Mouse (Mus musculus) kidney, postnatal 25 days (tissue): ENCODE results near the gene Ntn4.
A peak's percentile ranks its signal among the peaks of the same experiment; 100 is the strongest.

Source experiments
- DNase-seq, 2 experiments: peaks; one replicate each; pipeline ENCODE4 v3.0.0; 2021; ENCODE audit warnings: mixed read lengths in 2 of 2

The Ntn4 gene

GRCm38 (mm10) chr10:93640521-93640952 is at the start of gene Ntn4:
Gene Ntn4, plus strand, starts transcription at chr10:93640681.
- no peak for DNase-seq

GRCm38 (mm10) chr10:93592456-93592855 is 48.0 kb upstream of the Ntn4 start:
- DNase-seq = peak in 1 of 2 experiments; percentile 48

GRCm38 (mm10) chr10:93594022-93594482 is 46.4 kb upstream of the Ntn4 start:
- DNase-seq = peak; percentile 89 to 93

GRCm38 (mm10) chr10:93595831-93596230 is 44.6 kb upstream of the Ntn4 start:
- DNase-seq = no peak

- no peak for DNase-seq
These were observed 43.8 kb upstream of the Ntn4 start for GRCm38 (mm10) chr10:93596641-93597040.

GRCm38 (mm10) chr10:93602309-93602708 is 38.2 kb upstream of the Ntn4 start:
- no peak for DNase-seq

GRCm38 (mm10) chr10:93603256-93603655 is 37.2 kb upstream of the Ntn4 start:
- no peak for DNase-seq

- no peak for DNase-seq
These were observed 34.2 kb upstream of the Ntn4 start for GRCm38 (mm10) chr10:93606326-93606725.

GRCm38 (mm10) chr10:93608051-93608450 is 32.4 kb upstream of the Ntn4 start:
- no peak for DNase-seq

- DNase-seq = no peak
These were observed 31.2 kb upstream of the Ntn4 start for GRCm38 (mm10) chr10:93609236-93609635.

- no peak for DNase-seq
These were observed 29.6 kb upstream of the Ntn4 start for GRCm38 (mm10) chr10:93610896-93611295.

- DNase-seq = peak in 1 of 2 experiments; percentile 46
These were observed 29.0 kb upstream of the Ntn4 start for GRCm38 (mm10) chr10:93611419-93612007.

GRCm38 (mm10) chr10:93614850-93615249 is 25.6 kb upstream of the Ntn4 start:
- DNase-seq = no peak

- DNase-seq = no peak
These were observed 19.9 kb upstream of the Ntn4 start for GRCm38 (mm10) chr10:93620438-93621179.

- peak; percentile 73 to 88 for DNase-seq
These were observed 16.8 kb upstream of the Ntn4 start for GRCm38 (mm10) chr10:93623725-93624124.

- DNase-seq = no peak
These were observed 16.3 kb upstream of the Ntn4 start for GRCm38 (mm10) chr10:93624151-93624550.

GRCm38 (mm10) chr10:93630310-93630709 is 10.2 kb upstream of the Ntn4 start:
- DNase-seq = no peak

GRCm38 (mm10) chr10:93632086-93632485 is 8.4 kb upstream of the Ntn4 start:
- DNase-seq = no peak

GRCm38 (mm10) chr10:93633563-93633962 is 6.9 kb upstream of the Ntn4 start:
- DNase-seq = no peak

GRCm38 (mm10) chr10:93633971-93634370 is 6.5 kb upstream of the Ntn4 start:
- DNase-seq = no peak

- no peak for DNase-seq
These were observed 4.5 kb upstream of the Ntn4 start for GRCm38 (mm10) chr10:93635941-93636340.

GRCm38 (mm10) chr10:93640953-93641820 is 706 bp downstream of the Ntn4 start:
- peak; percentile 61 to 72 for DNase-seq
